Mouse (Mus musculus) myocyte (in vitro differentiated cells): ENCODE data around the gene Slco2b1.

Source experiments
- CEBPB ChIP-seq: IDR thresholded peaks from 2 replicates; pipeline ENCODE4 v1.6.1; 2011; ENCODE audit warnings: mild to moderate bottlenecking, moderate library complexity; ENCODE audit not compliant: poor library complexity, insufficient read depth, severe bottlenecking
- E2F4 ChIP-seq: IDR thresholded peaks from one replicate; pipeline ENCODE4 v1.6.1; 2011; ENCODE audit warnings: mild to moderate bottlenecking, control low read depth, moderate library complexity; ENCODE audit not compliant: insufficient read depth
- MAX ChIP-seq: IDR thresholded peaks from one replicate; pipeline ENCODE4 v1.6.1; 2011; ENCODE audit warnings: low read depth, mild to moderate bottlenecking, control low read depth
- MYOD1 ChIP-seq, 3 experiments: IDR thresholded peaks; one replicate each; pipeline ENCODE4 v1.6.1; 2011; ENCODE audit warnings: control low read depth in 2 of 3, low read depth in 2 of 3, mild to moderate bottlenecking in 2 of 3, moderate library complexity in 1 of 3; ENCODE audit not compliant: insufficient read length in 2 of 3, control insufficient read depth in 1 of 3
- POLR2A ChIP-seq: IDR thresholded peaks from one replicate; pipeline ENCODE4 v1.6.1; 2011; ENCODE audit warnings: low read depth, mild to moderate bottlenecking, control low read depth, moderate library complexity; ENCODE audit not compliant: insufficient read length
- SRF ChIP-seq: IDR thresholded peaks from one replicate; pipeline ENCODE4 v1.6.1; 2011; ENCODE audit warnings: low read depth; ENCODE audit not compliant: control insufficient read depth, insufficient read length
- TCF12 ChIP-seq: IDR thresholded peaks from one replicate; pipeline ENCODE4 v1.6.1; 2011; ENCODE audit warnings: mild to moderate bottlenecking, control low read depth; ENCODE audit not compliant: poor library complexity, insufficient read depth, severe bottlenecking

DNA sequence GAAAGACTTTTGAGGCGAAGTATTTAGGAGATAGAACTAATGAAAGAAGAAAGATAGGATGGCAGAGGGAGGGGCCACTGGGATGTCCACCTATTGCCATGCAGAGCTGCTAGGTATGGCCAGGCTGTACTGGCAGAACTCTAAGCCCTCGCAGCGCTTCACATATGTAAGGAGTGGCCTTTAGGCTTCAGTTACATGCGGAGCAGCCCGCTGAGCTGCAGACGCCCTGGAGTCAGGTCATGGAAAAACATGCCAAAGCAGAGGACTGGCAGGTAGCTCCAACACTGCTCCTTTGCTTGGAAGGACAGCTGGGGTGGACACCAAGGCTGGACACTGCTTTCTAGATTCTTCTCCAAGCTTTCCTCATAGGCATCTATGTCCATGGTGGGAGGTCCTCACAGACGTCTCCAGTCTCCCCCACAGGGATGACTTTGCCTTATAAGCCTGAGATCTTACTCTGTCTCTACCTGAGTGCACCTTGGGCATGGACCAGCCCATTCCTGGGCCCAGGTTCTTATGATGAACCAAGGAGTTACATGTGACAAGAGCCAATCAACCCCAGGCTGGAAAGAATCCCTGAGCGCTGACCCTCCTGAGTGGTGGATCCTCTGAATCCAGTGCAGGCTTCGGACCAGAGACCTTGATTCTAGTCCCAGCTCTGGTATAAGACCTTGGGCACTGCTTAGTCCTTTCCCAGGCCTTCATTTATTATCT is 47.5 kb downstream of the Slco2b1 start:
- no peak for TF ChIP-seq SRF
- no peak for TF ChIP-seq POLR2A
- TF ChIP-seq MYOD1 (IDR thresholded peaks at IDR 0.05; ENCODE audit: control insufficient read depth in 1 of 3, insufficient read length in 2 of 3, low read depth in 2 of 3), result no peak
- no peak for TF ChIP-seq MAX
- no peak for TF ChIP-seq CEBPB
- TF ChIP-seq E2F4, result no peak
- no peak for TF ChIP-seq TCF12
